Mouse (Mus musculus): ENCODE results near the gene Abcb11.
"Not testable (repeated sequence)": the region's sequence is repeated elsewhere in the genome, so short reads cannot be mapped to it uniquely, and the experiment has no call there.

GRCm38 (mm10) chr2:69331523-69331922, 10.9 kb downstream of the Abcb11 start:
- not testable (repeated sequence) for TF ChIP-seq POLR2AphosphoS2, POLR2A (IDR thresholded peaks at IDR 0.05; ENCODE audit: insufficient read length, low read depth)
